Mouse (Mus musculus) forebrain, embryonic 14.5 days (tissue): ENCODE results near the gene Robo2. TPM values are rescaled to one million over a fixed set of nuclear protein-coding genes. Genes with fewer than 3 reads are reported as not detected.

Source experiments
- ATAC-seq: fragments of 200-750 bp; cut with Nextera tagmentation; 2 replicates; pipeline ENCODE4 v1.8.0; 2017; ENCODE audit warnings: mild to moderate bottlenecking, moderate library complexity
- DNase-seq: peaks from one replicate; pipeline ENCODE4 v3.0.0-alpha.2; 2015; ENCODE audit warnings: low spot score
- H3K27ac ChIP-seq: fragments of 300-500 bp; sonication (generic); 2 replicates; pipeline ENCODE4 v1.5.1; 2014; ENCODE audit warnings: low read depth, mild to moderate bottlenecking, control low read depth, low read length, moderate library complexity
- H3K27me3 ChIP-seq: fragments of 300-500 bp; sonication (generic); replicated peaks from 2 replicates; pipeline ENCODE4 v1.6.1; 2014; ENCODE audit warnings: low read length, control low read depth, mixed read lengths; ENCODE audit not compliant: control insufficient read depth, insufficient read depth
- H3K36me3 ChIP-seq: fragments of 300-500 bp; sonication (generic); 2 replicates; pipeline ENCODE4 v1.6.1; 2014; ENCODE audit warnings: low read length, control low read depth; ENCODE audit not compliant: control insufficient read depth, insufficient read depth
- H3K4me1 ChIP-seq: fragments of 300-500 bp; sonication (generic); 2 replicates; pipeline ENCODE4 v1.6.1; 2014; ENCODE audit warnings: antibody characterized with exemption, low read length, control low read depth; ENCODE audit not compliant: control insufficient read depth, insufficient read depth
- H3K4me2 ChIP-seq: fragments of 300-500 bp; sonication (generic); 2 replicates; pipeline ENCODE4 v1.6.1; 2014; ENCODE audit warnings: mild to moderate bottlenecking, control low read depth, low read length
- H3K4me3 ChIP-seq: fragments of 300-500 bp; sonication (generic); 2 replicates; pipeline ENCODE4 v1.5.1; 2014; ENCODE audit warnings: low read depth, low read length, control low read depth
- H3K9ac ChIP-seq: fragments of 300-500 bp; sonication (generic); 2 replicates; pipeline ENCODE4 v1.6.1; 2014; ENCODE audit warnings: mild to moderate bottlenecking, low read length, control low read depth, moderate library complexity
- H3K9me3 ChIP-seq: fragments of 300-500 bp; sonication (generic); replicated peaks from 2 replicates; pipeline ENCODE4 v1.6.1; 2016; ENCODE audit warnings: low read length, control low read depth, mixed read lengths; ENCODE audit not compliant: control insufficient read depth
- WGBS: fragments of 180-500 bp; shearing (Covaris S2); extraction: QIAGEN DNeasy Blood & Tissue Kit; methylation state at CpG from one replicate; pipeline ENCODE4 v1.1.7; 2014; 5-methylcytosine and 5-hydroxymethylcytosine counted together
- polyA plus RNA-seq: library from polyadenylated mRNA; unstranded; fragments of >200 nt; fragmentation: Nextera tagmentation; extraction: Ambion mirVana; gene quantifications from 2 replicates; pipeline ENCODE4 v1.2.1, GENCODE M21; 2014

The Robo2 gene
- polyA plus RNA-seq, 1 experiment from 2014 or later: 64.7 TPM

DNA sequence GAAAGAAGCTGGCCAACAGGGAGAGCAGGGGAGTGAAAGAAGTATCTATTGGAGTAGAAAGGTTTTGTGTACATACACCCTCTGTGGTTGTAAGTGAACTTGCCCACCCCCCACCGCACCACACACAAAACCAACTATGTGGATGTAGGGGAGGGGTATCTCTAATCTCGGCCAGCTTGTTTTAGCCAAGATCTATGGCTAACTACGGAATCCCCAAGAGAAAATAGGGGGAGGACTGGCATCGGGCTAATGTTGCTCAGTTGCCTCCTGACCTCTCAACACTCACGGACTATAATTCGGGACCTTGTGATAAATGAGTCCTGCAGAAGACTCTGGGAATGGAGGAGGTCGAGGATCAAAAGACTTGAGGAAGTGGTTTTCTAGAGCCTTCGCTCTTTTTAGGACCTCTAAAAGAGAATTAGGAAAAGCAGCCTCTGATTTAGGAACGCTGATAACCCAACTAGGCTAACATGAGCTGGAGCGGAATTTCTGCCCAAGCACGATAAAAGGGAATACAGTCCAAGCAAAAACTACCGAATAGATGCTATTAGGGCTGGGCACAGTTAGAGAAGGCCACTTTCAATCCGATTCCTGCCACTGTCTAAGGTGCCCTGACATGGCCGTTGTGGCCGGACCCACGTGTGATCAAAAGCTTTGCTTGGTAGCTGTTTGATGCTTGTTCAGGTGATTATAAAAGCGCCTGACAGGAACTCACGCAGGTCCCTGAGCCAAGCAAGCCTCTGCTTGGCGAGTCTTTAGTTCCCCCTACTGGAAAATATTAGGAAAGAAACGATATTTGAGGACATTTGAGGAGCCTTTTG is 1.1 kb upstream of the Robo2 start:
- DNase-seq (peak; percentile 92), ATAC-seq (peak; percentile 47)
- Histone ChIP-seq H3K27ac (peak overlapping the region; percentile 91), H3K4me1 (no peaks in the 10 kb centered on the region), H3K9ac (peak overlapping the region; percentile 78), H3K4me2 (peak overlapping the region; percentile 95), H3K4me3 (peak overlapping the region; percentile 69), H3K27me3 (no peaks in the 10 kb centered on the region), H3K9me3 (no peaks in the 10 kb centered on the region), H3K36me3 (no peaks in the 10 kb centered on the region)
- WGBS: under 1% methylated on average over 20 of the region's 20 CpGs

DNA sequence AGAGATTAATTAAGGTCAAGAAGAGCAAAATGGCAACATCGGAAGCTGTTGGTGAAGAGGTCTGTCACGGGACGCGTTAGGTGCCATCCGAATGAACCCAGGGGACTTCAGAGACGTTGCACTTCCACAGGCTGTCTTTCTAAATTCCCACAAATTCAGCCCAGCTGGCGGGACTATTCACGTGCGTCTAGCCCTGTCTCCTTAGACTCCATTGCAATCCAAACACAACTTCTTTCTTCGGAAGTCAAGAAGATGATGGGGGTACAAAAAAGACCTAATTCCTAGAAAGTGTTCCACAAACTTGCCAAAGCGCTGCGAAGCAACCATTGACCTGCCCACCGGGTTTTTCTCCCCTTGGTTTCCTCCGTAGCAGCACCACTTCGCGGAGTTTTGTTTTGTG is 604 bp downstream of the Robo2 start:
- DNase-seq (peak; percentile 45), ATAC-seq (0 out of 2 replicates have a peak, but pooled peaks have one; percentile 15)
- WGBS: under 1% methylated on average over 16 of the region's 16 CpGs
- Histone ChIP-seq H3K4me2 (peak overlapping the region; percentile 95), H3K27ac (peak overlapping the region; percentile 91), H3K9ac (peak overlapping the region; percentile 78), H3K27me3 (no peaks in the 10 kb centered on the region), H3K4me3 (peak overlapping the region; percentile 69), H3K9me3 (no peaks in the 10 kb centered on the region), H3K36me3 (no peaks in the 10 kb centered on the region), H3K4me1 (no peaks in the 10 kb centered on the region)

DNA sequence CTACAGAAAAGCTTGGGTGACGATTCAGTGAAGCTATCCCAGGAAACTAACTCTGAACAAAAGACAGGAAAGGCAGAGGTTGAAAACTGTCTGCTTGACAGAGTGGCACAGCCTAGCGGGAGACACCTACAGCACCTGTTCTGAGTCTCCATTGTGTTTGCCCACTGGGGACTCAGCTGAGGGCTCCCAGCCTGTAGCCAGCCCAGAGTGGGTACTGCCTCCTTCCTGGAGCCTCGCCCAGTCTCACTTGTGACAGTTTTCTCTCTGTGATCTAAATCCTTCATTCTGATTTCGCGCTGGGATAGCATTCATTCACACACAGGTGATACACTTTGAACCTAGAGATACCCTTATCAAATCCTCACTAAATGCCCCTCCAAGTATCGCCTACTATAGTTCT is 1.5 kb downstream of the Robo2 start:
- H3K9me3 ChIP-seq: no peaks in the 10 kb centered on the region
- peak overlapping the region; percentile 69 for H3K4me3 ChIP-seq
- H3K36me3 ChIP-seq: no peaks in the 10 kb centered on the region
- H3K27me3 ChIP-seq: no peaks in the 10 kb centered on the region
- DNase-seq: peak; percentile 66
- peak; percentile 37; the same call in 1 of the 2 replicates for ATAC-seq
- peak overlapping the region; percentile 78 for H3K9ac ChIP-seq
- peak overlapping the region; percentile 91; the same call in 1 of the 2 replicates for H3K27ac ChIP-seq
- WGBS: 11% methylated on average over 6 of the region's 6 CpGs
- H3K4me2 ChIP-seq: peak overlapping the region; percentile 95
- H3K4me1 ChIP-seq: no peaks in the 10 kb centered on the region

DNA sequence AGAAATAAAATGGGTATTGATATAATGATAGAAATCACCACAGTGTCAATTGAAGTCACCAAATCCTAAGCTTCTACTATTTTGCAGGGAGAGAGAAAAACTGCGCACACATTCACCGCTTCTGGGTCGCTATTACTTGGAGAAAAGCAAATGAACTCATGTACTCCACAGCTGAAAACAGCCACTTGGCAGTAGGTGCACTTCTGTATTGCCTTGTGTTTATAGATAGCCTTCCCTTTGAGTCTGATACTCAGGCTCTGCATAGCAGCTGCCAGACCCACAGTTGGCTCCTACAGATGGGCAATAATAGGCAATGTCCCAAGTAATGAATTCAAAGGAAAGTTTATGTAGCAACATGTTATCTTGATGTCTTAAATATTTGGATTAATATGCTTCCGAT is 2.1 kb downstream of the Robo2 start:
- Histone ChIP-seq H3K9ac (peak overlapping the region; percentile 78), H3K27ac (peak overlapping the region; percentile 91; the same call in 1 of the 2 replicates), H3K27me3 (no peaks in the 10 kb centered on the region), H3K36me3 (no peaks in the 10 kb centered on the region), H3K9me3 (no peaks in the 10 kb centered on the region), H3K4me1 (no peaks in the 10 kb centered on the region), H3K4me2 (peak overlapping the region; percentile 95), H3K4me3 (peak overlapping the region; percentile 69)
- no peak for ATAC-seq
- 65% methylated on average over 4 of the region's 4 CpGs for WGBS
- peak; percentile 48 for DNase-seq

DNA sequence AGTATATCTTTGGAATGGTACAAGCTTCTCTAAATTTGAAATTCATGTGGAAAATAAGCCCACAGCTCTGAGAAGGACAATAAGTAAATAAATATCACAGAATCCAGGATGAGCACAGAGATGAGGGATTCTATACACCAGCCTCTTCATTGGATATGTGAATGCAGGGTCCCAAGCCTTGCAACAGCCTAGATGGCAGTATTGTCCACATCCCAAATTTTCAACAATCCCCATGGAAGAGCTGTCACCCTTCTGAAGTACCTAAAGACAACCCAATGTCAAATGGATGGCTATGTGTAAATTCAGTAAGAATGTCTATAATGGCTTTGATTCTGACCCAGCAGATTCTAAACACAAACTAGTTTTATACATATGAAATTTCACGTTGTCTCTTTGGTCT is 3.1 kb downstream of the Robo2 start:
- peak; percentile 56 for DNase-seq
- 59% methylated on average over 1 of the region's 1 CpGs for WGBS
- H3K36me3 ChIP-seq: no peaks in the 10 kb centered on the region
- no peaks in the 10 kb centered on the region for H3K9me3 ChIP-seq
- H3K27me3 ChIP-seq: no peaks in the 10 kb centered on the region
- no peak for ATAC-seq
- peak overlapping the region; percentile 51 for H3K9ac ChIP-seq
- H3K27ac ChIP-seq: no peak overlapping the region
- H3K4me2 ChIP-seq: peak overlapping the region; percentile 95
- peak overlapping the region; percentile 69 for H3K4me3 ChIP-seq
- H3K4me1 ChIP-seq: no peaks in the 10 kb centered on the region

DNA sequence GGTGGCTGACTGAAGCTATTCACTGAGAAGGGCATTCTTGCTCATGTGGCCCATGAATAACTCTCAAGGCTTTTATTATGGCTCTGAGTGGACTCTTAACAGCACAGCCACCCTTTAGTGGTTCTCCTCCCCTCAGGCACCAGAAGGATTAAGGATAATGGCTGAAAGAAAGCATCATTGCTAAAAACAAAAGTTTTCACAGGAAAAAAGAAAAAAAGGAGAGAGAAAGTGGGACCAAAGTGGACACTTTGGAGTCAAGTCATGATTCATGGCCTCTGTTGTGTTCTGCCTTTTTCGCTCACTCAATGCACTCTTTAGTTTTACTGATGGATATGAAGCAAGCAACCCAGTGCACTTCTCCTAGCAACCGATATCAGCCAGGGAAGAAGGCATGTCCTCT is 14.3 kb downstream of the Robo2 start:
- Histone ChIP-seq H3K27me3 (no peaks in the 10 kb centered on the region), H3K4me3 (no peak overlapping the region), H3K4me1 (peaks cover 14% of the 10 kb centered on the region), H3K4me2 (no peak overlapping the region), H3K9ac (no peak overlapping the region), H3K27ac (no peak overlapping the region), H3K9me3 (no peaks in the 10 kb centered on the region), H3K36me3 (no peaks in the 10 kb centered on the region)
- WGBS: 12% methylated on average over 2 of the region's 2 CpGs
- DNase-seq (peak; percentile 55), ATAC-seq (peak; percentile 88)

DNA sequence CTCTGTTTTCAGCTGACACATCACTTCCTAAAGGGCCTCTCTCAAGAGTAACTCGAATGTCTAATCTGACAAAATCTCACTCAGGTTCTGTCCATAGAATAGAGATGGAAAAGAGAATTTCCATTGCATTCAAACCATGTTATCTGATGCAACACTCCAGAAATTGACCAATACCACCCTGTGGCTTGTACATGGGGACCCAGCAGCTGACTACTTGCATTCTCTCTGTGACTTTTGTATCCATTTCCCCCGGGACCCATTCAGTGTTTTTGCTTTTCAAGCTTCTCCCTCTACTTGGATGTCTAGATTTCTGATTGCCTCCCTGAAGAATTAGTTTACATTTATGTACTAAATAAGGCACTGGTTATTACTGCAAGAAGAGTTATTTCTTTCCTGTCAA is 15.9 kb downstream of the Robo2 start:
- no peak overlapping the region for H3K9ac ChIP-seq
- no peak overlapping the region for H3K27ac ChIP-seq
- no peaks in the 10 kb centered on the region for H3K27me3 ChIP-seq
- H3K4me1 ChIP-seq: peaks cover 14% of the 10 kb centered on the region
- no peak overlapping the region for H3K4me2 ChIP-seq
- H3K9me3 ChIP-seq: no peaks in the 10 kb centered on the region
- no peak overlapping the region for H3K4me3 ChIP-seq
- WGBS: 82% methylated on average over 2 of the region's 2 CpGs
- DNase-seq: no peak
- no peak for ATAC-seq
- no peaks in the 10 kb centered on the region for H3K36me3 ChIP-seq

DNA sequence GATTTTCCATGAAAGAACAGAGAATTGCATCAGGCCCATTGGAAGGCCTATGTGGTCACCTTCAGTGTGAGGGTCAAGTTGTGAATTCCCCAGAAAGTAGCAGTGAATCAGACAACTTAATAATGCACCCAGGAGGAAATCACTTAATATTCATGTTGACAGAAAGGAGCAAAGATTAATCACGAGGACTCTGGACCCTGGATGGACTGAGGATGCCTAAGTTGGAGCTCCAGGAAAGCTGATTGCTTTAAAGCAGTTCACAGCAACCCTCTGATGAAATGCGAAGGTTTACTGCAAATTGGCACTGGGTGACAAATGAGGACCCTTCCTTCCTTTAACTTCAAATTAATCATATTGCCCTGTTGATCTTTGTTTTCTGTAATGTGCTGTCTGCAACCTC is 32.2 kb downstream of the Robo2 start:
- Histone ChIP-seq H3K9me3 (no peaks in the 10 kb centered on the region), H3K36me3 (no peaks in the 10 kb centered on the region), H3K9ac (no peak overlapping the region), H3K4me3 (no peak overlapping the region), H3K27me3 (no peaks in the 10 kb centered on the region), H3K27ac (no peak overlapping the region), H3K4me1 (peaks cover 18% of the 10 kb centered on the region), H3K4me2 (no peak overlapping the region)
- DNase-seq (no peak), ATAC-seq (no peak)
- 53% methylated on average over 2 of the region's 2 CpGs for WGBS

DNA sequence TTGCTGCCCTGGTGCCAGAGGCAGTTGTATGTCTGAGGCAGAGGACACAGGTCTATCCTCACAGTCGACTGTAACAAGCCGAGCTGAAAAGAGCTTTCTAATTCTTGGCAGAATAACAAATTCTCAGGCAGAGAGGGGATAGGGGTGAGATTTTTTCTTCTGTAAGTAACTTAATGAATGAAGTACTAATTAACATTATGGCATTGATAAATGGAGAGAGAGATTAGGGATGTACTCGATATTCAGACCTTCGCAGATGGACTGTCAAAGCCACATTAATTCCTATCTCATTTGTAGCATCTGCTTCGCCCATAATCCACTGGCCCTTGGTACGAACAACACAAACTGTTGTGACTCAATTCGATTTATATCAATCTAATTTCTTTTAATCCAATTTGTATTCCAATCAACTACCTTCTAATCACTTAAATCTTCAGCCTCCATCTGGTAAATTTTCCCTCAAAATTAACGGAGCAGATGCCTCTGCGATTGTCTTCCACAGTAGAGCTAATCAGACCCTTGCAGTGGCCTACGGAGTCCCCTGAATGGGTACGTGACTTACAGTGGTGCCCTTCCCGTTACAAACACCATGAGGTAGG is 36.2 kb downstream of the Robo2 start:
- no peaks in the 10 kb centered on the region for H3K27me3 ChIP-seq
- ATAC-seq (peak; percentile 82), DNase-seq (peak; percentile 79)
- no peak overlapping the region for H3K9ac ChIP-seq
- no peak overlapping the region for H3K27ac ChIP-seq
- WGBS: 16% methylated on average over 12 of the region's 12 CpGs
- peak overlapping the region; percentile 1; the same call in 1 of the 2 replicates for H3K4me2 ChIP-seq
- H3K4me1 ChIP-seq: peaks cover 34% of the 10 kb centered on the region
- no peak overlapping the region for H3K4me3 ChIP-seq
- no peaks in the 10 kb centered on the region for H3K9me3 ChIP-seq
- no peaks in the 10 kb centered on the region for H3K36me3 ChIP-seq
